Mouse (Mus musculus) liver, embryonic 11.5 days (tissue): ENCODE measurements around the gene Best1. TPM values are rescaled to one million over a fixed set of nuclear protein-coding genes. Genes with fewer than 3 reads are reported as not detected.
A peak's percentile ranks its signal among the peaks of the same experiment; 100 is the strongest.

Source experiments
- ATAC-seq: fragments of 200-750 bp; cut with Nextera tagmentation; replicated peaks from 2 replicates; pipeline ENCODE4 v1.8.0; 2017; ENCODE audit warnings: moderate number of reproducible peaks, mild to moderate bottlenecking, moderate TSS enrichment, moderate library complexity; ENCODE audit not compliant: low FRiP score
- DNase-seq: peaks from one replicate; pipeline ENCODE4 v3.0.0-alpha.2; 2017; ENCODE audit warnings: low spot score
- H3K27ac ChIP-seq: fragments of 300-500 bp; sonication (generic); 2 replicates; pipeline ENCODE4 v1.5.1; 2014; ENCODE audit warnings: mild to moderate bottlenecking, low read depth, low read length, control low read depth
- H3K27me3 ChIP-seq: fragments of 300-500 bp; sonication (generic); replicated peaks from 2 replicates; pipeline ENCODE4 v1.6.1; 2014; ENCODE audit warnings: low read length, mixed read lengths; ENCODE audit not compliant: control insufficient read depth, insufficient read depth
- H3K36me3 ChIP-seq: fragments of 300-500 bp; sonication (generic); 2 replicates; pipeline ENCODE4 v1.6.1; 2014; ENCODE audit warnings: mild to moderate bottlenecking, low read length, moderate library complexity, mixed read lengths; ENCODE audit not compliant: control insufficient read depth, insufficient read depth
- H3K4me1 ChIP-seq: fragments of 300-500 bp; sonication (generic); replicated peaks from 2 replicates; pipeline ENCODE4 v1.6.1; 2014; ENCODE audit warnings: low read length, mixed read lengths; ENCODE audit not compliant: control insufficient read depth, insufficient read depth
- H3K4me2 ChIP-seq: fragments of 300-500 bp; sonication (generic); 2 replicates; pipeline ENCODE4 v1.6.1; 2014; ENCODE audit warnings: mild to moderate bottlenecking, control low read depth, moderate library complexity
- H3K4me3 ChIP-seq: fragments of 300-500 bp; sonication (generic); 2 replicates; pipeline ENCODE4 v1.5.1; 2014; ENCODE audit warnings: low read depth, low read length, control low read depth
- H3K9ac ChIP-seq: fragments of 300-500 bp; sonication (generic); 2 replicates; pipeline ENCODE4 v1.6.1; 2014; ENCODE audit warnings: low read depth, low read length, control low read depth
- H3K9me3 ChIP-seq: fragments of 300-500 bp; sonication (generic); 2 replicates; pipeline ENCODE4 v1.6.1; 2016; ENCODE audit warnings: low read length, inconsistent platforms, mixed read lengths; ENCODE audit not compliant: control insufficient read depth
- WGBS: fragments of 180-500 bp; shearing (Covaris S2); extraction: QIAGEN DNeasy Blood & Tissue Kit; methylation state at CpG from one replicate; pipeline ENCODE4 v1.1.7; 2014; 5-methylcytosine and 5-hydroxymethylcytosine counted together
- polyA plus RNA-seq: library from polyadenylated mRNA; unstranded; fragments of >200 nt; fragmentation: Nextera tagmentation; extraction: Ambion mirVana; gene quantifications from 2 replicates; pipeline ENCODE4 v1.2.1, GENCODE M21; 2014

The Best1 gene
- polyA plus RNA-seq, 1 experiment from 2014 or later, result 0.59 TPM

- WGBS, result 33% methylated on average over 13 of the region's 13 CpGs
- H3K4me2 ChIP-seq, result peak overlapping the region; percentile 71
- peak; percentile 71 for ATAC-seq
- no peaks in the 10 kb centered on the region for H3K27me3 ChIP-seq
- H3K36me3 ChIP-seq, result no peaks in the 10 kb centered on the region
- peaks cover 29% of the 10 kb centered on the region for H3K4me1 ChIP-seq
- H3K4me3 ChIP-seq, result peak overlapping the region; percentile 29
- peak overlapping the region; percentile 52 for H3K27ac ChIP-seq
- DNase-seq, result peak; percentile 58
- H3K9me3 ChIP-seq, result no peaks in the 10 kb centered on the region
- H3K9ac ChIP-seq, result peak overlapping the region; percentile 34; the same call in 1 of the 2 replicates
Observed at GRCm38 (mm10) chr19:9938824-9939303, 62.6 kb downstream of the Best1 start.

- ATAC-seq (no peak), DNase-seq (no peak)
- H3K4me3 ChIP-seq, result peak overlapping the region; percentile 29
- peak overlapping the region; percentile 34; the same call in 1 of the 2 replicates for H3K9ac ChIP-seq
- no peaks in the 10 kb centered on the region for H3K9me3 ChIP-seq
- WGBS, result 46% methylated on average over 6 of the region's 6 CpGs
- no peaks in the 10 kb centered on the region for H3K36me3 ChIP-seq
- H3K4me2 ChIP-seq, result peak overlapping the region; percentile 71
- H3K27me3 ChIP-seq, result no peaks in the 10 kb centered on the region
- peak overlapping the region; percentile 52 for H3K27ac ChIP-seq
- peaks cover 28% of the 10 kb centered on the region for H3K4me1 ChIP-seq
Observed at GRCm38 (mm10) chr19:9938156-9938823, 63.1 kb downstream of the Best1 start.

DNA sequence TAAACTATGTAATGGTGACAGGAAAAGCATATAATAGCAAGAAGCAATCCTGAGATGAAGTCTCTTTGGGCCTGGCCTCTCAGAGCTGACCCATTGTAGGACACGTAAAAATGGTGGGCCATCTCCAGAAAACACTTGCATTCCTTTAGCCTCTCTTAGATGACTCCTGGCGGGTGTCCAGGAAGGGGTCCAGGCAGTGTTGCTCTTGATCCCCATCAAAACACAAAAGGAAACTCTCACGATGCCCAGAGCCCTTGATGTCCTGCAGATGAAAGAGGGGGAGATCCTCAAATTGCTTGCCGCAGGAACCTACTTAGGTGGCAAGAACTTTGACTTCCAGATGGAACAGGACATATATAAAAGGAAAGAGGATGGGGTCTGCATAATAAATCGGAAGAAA, 64.0 kb downstream of the Best1 start:
- no peaks in the 10 kb centered on the region for H3K36me3 ChIP-seq
- H3K4me3 ChIP-seq, result no peak overlapping the region
- 77% methylated on average over 5 of the region's 5 CpGs for WGBS
- no peaks in the 10 kb centered on the region for H3K9me3 ChIP-seq
- H3K27ac ChIP-seq, result no peak overlapping the region
- no peak for ATAC-seq
- DNase-seq, result no peak
- H3K9ac ChIP-seq, result no peak overlapping the region
- no peaks in the 10 kb centered on the region for H3K27me3 ChIP-seq
- H3K4me1 ChIP-seq, result peaks cover 22% of the 10 kb centered on the region
- no peak overlapping the region for H3K4me2 ChIP-seq

DNA sequence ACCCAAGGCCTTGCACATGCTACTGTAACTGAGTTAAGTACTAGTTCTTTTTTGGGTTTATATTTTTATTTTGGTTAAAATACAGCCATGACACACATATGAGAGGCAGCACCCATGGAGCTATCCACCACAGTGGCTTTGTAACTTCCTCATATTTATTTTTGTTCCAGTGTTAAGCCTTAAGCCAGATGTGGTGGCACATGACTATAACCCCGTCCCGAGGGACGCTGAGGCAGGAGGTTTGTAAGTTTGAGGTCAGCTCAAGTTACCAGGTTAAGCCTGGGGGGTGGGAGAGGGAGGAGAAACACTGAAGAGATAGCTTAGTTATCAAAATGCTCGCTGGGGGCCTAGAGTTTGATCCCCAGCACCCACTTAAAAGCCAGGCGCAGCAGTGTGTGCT, 64.9 kb downstream of the Best1 start:
- H3K36me3 ChIP-seq, result no peaks in the 10 kb centered on the region
- no peaks in the 10 kb centered on the region for H3K9me3 ChIP-seq
- H3K27me3 ChIP-seq, result no peaks in the 10 kb centered on the region
- H3K27ac ChIP-seq, result no peak overlapping the region
- peaks cover 15% of the 10 kb centered on the region for H3K4me1 ChIP-seq
- ATAC-seq (no peak), DNase-seq (no peak)
- no peak overlapping the region for H3K9ac ChIP-seq
- no peak overlapping the region for H3K4me2 ChIP-seq
- 52% methylated on average over 5 of the region's 5 CpGs for WGBS
- no peak overlapping the region for H3K4me3 ChIP-seq

Other genes with a start within 250 kb of the Best1 start
- gene Scgb2a2, start 154.1 kb downstream of the Best1 start, polyA plus RNA-seq, result not detected in 2 replicates
- 116 and 118 TPM in 2 replicates for gene Incenp, start 102.1 kb downstream of the Best1 start, polyA plus RNA-seq
- gene Fth1, start 21.0 kb downstream of the Best1 start, polyA plus RNA-seq, result 3,796 and 3,887 TPM in 2 replicates
- gene Rab3il1, start within 50 bp of the Best1 start, polyA plus RNA-seq, result 133 and 137 TPM in 2 replicates
- 7.2 and 7.3 TPM in 2 replicates for gene Fads3, start 39.9 kb upstream of the Best1 start, polyA plus RNA-seq
- 48.8 and 54.3 TPM in 2 replicates for gene Fads2, start 100.1 kb upstream of the Best1 start, polyA plus RNA-seq
- 113 and 121 TPM in 2 replicates for gene Fads1, start 181.3 kb upstream of the Best1 start, polyA plus RNA-seq
- gene Tmem258, start 202.4 kb upstream of the Best1 start, polyA plus RNA-seq, result 472 and 478 TPM in 2 replicates
- 215 and 236 TPM in 2 replicates for gene Fen1, start 202.5 kb upstream of the Best1 start, polyA plus RNA-seq
- gene Myrf, start 239.1 kb upstream of the Best1 start, polyA plus RNA-seq, result 23.8 and 24.1 TPM in 2 replicates